Mouse (Mus musculus) urinary bladder, postnatal 36 days (tissue): ENCODE results near the gene Gm20828.
"Not testable (repeated sequence)": the region's sequence is repeated elsewhere in the genome, so short reads cannot be mapped to it uniquely, and the experiment has no call there.

Experiments used
- DNase-seq, 2 experiments: peaks; one replicate each; pipeline ENCODE4 v3.0.0; 2022; ENCODE audit warnings: low spot score in 2 of 2, mixed read lengths in 1 of 2

Gene Gm20828

DNA sequence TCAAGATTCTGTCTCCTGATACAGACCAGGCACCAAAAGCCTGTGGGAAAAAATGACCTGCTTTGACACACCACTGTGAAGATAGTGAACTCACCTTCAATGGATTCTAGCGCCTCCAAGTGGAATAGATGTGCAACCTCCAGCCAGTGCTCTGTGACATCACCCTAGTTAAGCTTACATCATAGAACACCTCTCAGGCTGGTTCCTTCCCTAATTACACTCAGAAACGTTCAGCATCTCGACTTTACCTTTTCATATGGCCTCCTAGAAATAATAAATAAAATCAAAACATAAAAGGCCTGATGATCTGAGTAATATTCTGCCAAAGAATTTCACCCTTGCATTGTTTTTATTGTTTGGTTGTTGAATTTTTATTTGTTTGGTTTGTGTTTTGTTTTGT is at the start of gene Gm20828:
Gene Gm20828, minus strand, starts transcription at position 101 of the 400 bp plus-strand sequence.
- DNase-seq = not testable (repeated sequence)
